Mouse (Mus musculus): ENCODE measurements around the gene Mre11a. TPM values are rescaled to one million over a fixed set of nuclear protein-coding genes. Genes with fewer than 3 reads are reported as not detected.
A peak's percentile ranks its signal among the peaks of the same experiment; 100 is the strongest.

The Mre11a gene
- polyA plus RNA-seq (2015; fragmentation: Nextera tagmentation; extraction: Ambion mirVana): 11.9 and 15.5 TPM in 2 replicates

DNA sequence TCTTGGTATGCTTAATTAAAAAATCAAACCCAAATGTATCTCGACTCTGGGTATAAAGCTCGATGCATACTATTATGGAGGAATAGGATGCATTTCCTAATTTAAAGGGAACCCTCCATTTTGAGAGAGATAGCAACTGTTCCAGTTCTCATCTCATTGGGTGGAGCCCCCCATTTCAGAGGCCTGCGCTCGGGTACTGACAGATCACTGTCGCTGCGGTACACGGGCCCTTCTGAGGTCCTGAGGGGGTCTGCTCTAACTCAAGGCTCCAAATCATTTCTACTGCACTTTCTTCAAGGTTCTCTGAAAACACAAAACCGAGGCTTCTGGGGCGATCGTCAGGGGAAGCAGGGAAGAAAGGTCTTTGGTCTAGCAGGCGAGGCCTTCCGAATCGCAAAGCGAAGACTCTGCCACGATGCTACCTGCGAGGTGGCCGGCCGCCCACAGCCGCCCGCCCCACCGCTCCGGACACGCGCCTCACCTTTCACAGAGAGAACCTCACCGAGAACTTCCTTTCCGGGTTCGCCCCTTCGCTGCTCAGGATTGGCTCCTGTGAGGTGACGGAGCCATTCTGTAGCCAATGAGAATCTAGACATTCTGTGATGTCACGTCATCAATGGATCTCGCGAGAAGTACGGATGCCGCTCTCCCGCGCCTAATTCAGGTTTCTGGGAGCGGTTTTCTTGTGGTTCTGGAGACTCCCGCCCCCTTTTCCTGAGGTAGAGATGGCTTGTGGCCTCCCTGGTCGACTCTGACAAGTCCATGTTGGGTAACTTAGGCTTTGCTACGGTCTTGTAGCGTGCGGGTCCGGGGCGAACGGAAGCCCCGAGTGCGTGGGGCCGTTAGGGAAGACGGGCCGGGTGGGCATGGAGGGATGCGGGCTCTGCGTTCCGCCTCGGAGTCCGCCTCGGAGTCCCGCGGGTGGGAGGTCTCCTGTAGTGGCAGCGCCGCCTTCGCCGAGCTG, at the start of gene Mre11a, which contains the start of gene Ankrd49:
Gene Mre11a, plus strand, starts transcription at position 616 of the 964 bp plus-strand sequence.
Gene Ankrd49, minus strand, starts transcription at position 818 of the 964 bp plus-strand sequence.
- H3K4me2 ChIP-seq: peak within 1 kb of the TSS; percentile 83
- peak within 1 kb of the TSS; percentile 96 for H3K27ac ChIP-seq
- H3K4me1 ChIP-seq (replicated peaks): peaks cover 11% of the 10 kb centered on the region
- H3K9me3 ChIP-seq: no peaks in the 10 kb centered on the region
- ATAC-seq (ENCODE audit: low FRiP score): peak; percentile 100
- peaks cover 43% of the 10 kb centered on the region for H3K36me3 ChIP-seq
- WGBS: under 1% methylated on average over 62 of the region's 62 CpGs
- H3K4me3 ChIP-seq: peak within 1 kb of the TSS; percentile 73
- H3K9ac ChIP-seq: peak within 1 kb of the TSS; percentile 86
- H3K27me3 ChIP-seq: no peaks in the 10 kb centered on the region

DNA sequence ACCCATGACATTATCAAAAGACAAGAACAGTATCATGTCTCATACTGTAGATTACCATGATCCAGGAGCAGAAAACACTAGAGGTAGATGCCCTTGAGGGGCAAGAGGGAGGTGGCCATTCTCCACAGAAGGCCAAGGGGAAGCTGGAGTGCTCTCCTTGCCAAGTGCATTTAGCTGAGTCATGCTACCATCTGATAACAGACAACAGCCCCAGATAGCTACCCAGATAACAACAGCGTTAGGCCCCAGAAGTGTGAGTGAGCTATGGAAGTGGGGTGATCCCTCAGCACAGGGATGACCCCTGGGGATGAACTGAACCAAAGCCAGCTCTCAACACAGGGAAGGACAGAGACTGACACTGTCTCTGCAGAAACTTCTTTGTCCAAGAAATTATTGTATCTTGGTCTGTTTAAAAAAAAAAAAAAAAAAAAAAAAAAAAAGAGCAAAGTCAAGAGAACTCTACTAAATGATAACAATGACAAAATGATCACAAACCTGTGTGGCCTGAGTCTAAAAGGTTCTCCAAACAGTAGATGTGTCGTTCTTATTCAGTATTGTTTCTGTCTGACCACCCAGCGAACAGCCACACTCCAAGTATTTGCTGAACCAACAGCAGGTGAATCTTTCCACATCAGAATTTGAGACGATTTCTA, 44.8 kb upstream of the Mre11a start:
- no peaks in the 10 kb centered on the region for H3K9me3 ChIP-seq
- no peak overlapping the region for H3K4me3 ChIP-seq
- H3K4me1 ChIP-seq (replicated peaks): no peaks in the 10 kb centered on the region
- H3K4me2 ChIP-seq: no peak overlapping the region
- H3K27ac ChIP-seq: no peak overlapping the region
- H3K36me3 ChIP-seq: no peaks in the 10 kb centered on the region
- ATAC-seq (ENCODE audit: low FRiP score): no peak
- no peaks in the 10 kb centered on the region for H3K27me3 ChIP-seq
- no peak overlapping the region for H3K9ac ChIP-seq
- 84% methylated on average over 4 of the region's 4 CpGs for WGBS

DNA sequence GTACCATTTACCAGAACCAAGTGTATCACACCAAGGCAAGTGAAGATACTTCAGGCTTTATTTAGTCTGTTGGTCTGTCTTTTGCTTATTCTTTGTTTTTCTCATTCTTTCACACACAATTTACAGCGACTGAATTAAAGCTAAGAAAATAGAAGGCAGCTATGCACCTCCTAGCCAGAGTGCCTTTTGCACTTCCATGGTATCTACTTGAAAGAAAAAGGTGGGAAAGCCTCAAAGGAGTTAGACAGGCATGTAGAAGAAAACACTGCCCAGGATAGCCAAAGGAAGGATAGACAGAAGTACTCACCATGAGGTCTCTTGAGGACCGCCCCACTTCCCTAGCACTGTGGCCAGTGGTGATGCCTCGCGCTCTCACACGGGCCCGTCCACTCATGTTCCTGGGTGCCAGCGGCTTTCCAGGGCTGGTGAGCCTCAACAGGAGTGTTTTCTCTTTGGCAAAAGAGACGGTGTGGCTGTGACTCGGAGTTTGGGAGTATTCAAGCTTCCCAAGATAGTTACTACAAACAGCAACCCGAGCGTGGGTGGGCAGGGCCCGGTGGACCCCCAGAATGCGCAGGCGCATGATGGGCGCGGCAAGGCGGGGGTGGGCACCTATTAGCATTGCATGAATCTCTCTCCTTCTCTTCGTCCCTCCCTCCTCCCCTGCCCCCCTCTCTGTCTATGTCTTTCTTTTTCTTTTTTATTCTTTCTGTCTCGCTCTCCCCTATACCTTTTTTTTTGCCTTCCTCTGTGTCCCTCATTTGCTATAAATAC, 44.1 kb upstream of the Mre11a start, which contains the start of gene Piwil4:
Gene Piwil4, minus strand, starts transcription at position 583 of the 774 bp plus-strand sequence.
- WGBS: 87% methylated on average over 19 of the region's 19 CpGs
- H3K9ac ChIP-seq: no peak within 1 kb of the TSS
- H3K27me3 ChIP-seq: no peaks in the 10 kb centered on the region
- ATAC-seq (ENCODE audit: low FRiP score): no peak
- no peak within 1 kb of the TSS for H3K4me3 ChIP-seq
- no peaks in the 10 kb centered on the region for H3K9me3 ChIP-seq
- no peak within 1 kb of the TSS for H3K4me2 ChIP-seq
- H3K27ac ChIP-seq: no peak within 1 kb of the TSS
- H3K4me1 ChIP-seq (replicated peaks): no peaks in the 10 kb centered on the region
- no peaks in the 10 kb centered on the region for H3K36me3 ChIP-seq

DNA sequence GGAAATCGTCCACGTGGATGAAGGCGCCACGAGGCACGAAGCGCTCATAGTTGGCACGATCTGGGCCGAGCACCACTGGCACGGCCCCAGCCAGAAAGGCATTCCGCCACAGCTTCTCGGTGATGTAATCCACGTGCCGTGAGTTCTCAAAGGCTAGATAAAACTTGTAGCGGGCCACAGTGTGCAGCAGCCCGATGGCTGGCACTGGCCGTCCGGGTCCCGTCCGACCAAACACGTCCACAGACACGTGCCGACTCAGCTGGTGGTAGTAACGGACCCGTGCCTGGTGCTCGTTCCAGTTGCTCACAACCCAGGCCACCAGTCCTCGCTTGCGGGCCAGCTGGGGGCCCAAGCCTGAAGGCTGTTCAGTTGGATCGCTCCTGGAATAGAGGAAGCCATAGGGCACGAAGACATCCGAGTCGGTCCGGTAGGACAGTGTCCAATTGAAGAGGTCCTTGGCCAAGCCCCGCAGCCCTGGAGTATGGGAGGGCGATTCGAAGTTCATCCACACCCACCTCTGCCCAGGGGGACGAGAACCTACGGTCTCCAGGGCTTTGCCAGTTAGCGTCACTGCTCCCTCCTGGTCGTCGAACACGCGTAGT, 33.5 kb upstream of the Mre11a start:
- no peaks in the 10 kb centered on the region for H3K36me3 ChIP-seq
- 60% methylated on average over 42 of the region's 42 CpGs for WGBS

DNA sequence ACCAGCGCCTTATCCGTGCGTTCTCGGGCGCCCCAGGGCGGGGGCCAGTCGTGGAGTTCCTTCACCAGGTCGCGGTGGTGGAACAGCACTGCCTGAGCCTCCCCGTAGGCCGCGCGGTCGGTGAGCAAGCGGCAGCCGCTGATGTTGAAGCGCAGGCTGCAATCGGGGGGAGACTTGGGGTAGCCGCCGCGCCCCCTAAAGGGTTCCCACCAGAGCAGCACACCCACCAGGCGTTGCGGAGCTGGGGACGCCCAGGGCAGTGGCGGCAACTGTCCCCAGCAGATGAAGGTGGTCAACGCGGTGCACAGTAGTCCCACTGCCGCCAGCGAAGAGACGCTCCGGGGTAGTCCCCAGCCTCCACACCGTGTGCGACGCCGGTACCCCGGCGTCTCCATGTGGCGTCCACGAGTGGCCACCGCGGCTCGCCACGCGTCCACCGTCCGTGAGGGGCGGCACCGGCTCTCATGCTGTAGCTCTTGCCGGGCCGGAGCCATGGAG, 32.9 kb upstream of the Mre11a start:
- WGBS: under 1% methylated on average over 48 of the region's 50 CpGs
- peak; percentile 90 for ATAC-seq (ENCODE audit: low FRiP score)
- Histone ChIP-seq H3K36me3 (no peaks in the 10 kb centered on the region), H3K4me2 (peak overlapping the region; percentile 86), H3K4me3 (peak overlapping the region; percentile 56), H3K27me3 (peaks cover 22% of the 10 kb centered on the region), H3K9me3 (no peaks in the 10 kb centered on the region), H3K9ac (peak overlapping the region; percentile 76), H3K27ac (no peak overlapping the region; the same call in 1 of the 2 replicates), H3K4me1 (replicated peaks) (peaks cover 16% of the 10 kb centered on the region)

More for the DNA sequence above, 33.5 kb upstream of the Mre11a start:
- peak; percentile 33 for ATAC-seq (ENCODE audit: low FRiP score)
- Histone ChIP-seq H3K4me2 (peak overlapping the region; percentile 86), H3K27ac (no peak overlapping the region), H3K4me3 (peak overlapping the region; percentile 56), H3K27me3 (peaks cover 22% of the 10 kb centered on the region), H3K4me1 (replicated peaks) (peaks cover 16% of the 10 kb centered on the region), H3K9ac (peak overlapping the region; percentile 76), H3K9me3 (no peaks in the 10 kb centered on the region)

DNA sequence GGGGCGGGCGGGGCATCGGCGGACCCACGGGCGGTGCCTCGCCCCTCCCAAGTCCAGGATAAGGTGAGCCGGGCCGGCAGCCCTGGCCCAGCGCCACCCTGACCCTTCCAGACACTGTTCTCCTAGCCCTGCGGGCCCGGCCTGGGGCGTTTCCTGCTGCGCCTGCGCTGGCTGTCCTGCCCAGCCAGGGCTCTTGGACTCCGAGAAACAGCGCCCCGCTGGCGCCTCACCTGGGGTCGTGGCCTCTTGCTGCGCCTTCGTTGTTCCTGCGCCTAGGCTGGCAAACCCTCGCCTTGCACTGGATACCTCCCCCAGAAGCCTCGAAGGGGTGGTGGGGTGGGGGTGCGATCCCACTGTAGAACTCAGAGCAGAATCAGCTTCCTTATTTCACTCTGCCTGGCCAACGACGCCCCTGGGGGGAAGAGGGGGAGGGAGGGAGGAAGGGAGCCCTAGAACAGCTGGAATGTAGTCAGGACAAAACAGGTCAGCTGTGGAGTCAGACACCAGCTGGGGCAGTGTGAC, 32.4 kb upstream of the Mre11a start, which contains the start of gene Fut4:
Gene Fut4, minus strand, starts transcription at position 393 of the 522 bp plus-strand sequence.
- H3K4me3 ChIP-seq: peak within 1 kb of the TSS; percentile 56
- peak within 1 kb of the TSS; percentile 86 for H3K4me2 ChIP-seq
- H3K27ac ChIP-seq: no peak within 1 kb of the TSS; the same call in 1 of the 2 replicates
- H3K36me3 ChIP-seq: no peaks in the 10 kb centered on the region
- peak; percentile 89 for ATAC-seq (ENCODE audit: low FRiP score)
- under 1% methylated on average over 23 of the region's 28 CpGs for WGBS
- H3K4me1 ChIP-seq (replicated peaks): peaks cover 16% of the 10 kb centered on the region
- peaks cover 22% of the 10 kb centered on the region for H3K27me3 ChIP-seq
- H3K9ac ChIP-seq: peak within 1 kb of the TSS; percentile 76
- no peaks in the 10 kb centered on the region for H3K9me3 ChIP-seq

DNA sequence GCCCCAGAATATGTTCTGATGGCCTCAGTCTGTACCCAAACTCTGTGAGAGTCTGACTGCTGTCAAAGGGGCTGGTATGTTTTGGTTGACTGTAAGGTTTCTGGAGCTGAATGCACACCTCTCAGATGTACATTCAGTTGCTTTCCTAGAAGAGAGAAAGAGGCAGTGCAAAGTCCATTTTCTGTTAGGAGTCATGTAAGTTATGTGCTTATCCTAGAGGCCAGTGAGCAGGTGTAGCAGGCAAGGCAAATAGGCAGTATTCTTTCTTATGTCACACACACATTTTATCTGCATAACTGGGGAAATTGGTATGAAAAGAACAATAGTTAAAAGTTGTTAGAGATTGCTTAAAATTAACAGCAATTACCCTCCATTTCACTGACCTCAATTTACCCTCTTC, 30.5 kb upstream of the Mre11a start:
- peaks cover 16% of the 10 kb centered on the region for H3K4me1 ChIP-seq (replicated peaks)
- H3K27ac ChIP-seq: no peak overlapping the region
- H3K36me3 ChIP-seq: no peaks in the 10 kb centered on the region
- no peak overlapping the region for H3K9ac ChIP-seq
- H3K4me3 ChIP-seq: no peak overlapping the region
- no peak overlapping the region for H3K4me2 ChIP-seq
- no peaks in the 10 kb centered on the region for H3K9me3 ChIP-seq
- peaks cover 22% of the 10 kb centered on the region for H3K27me3 ChIP-seq
- no peak for ATAC-seq (ENCODE audit: low FRiP score)

DNA sequence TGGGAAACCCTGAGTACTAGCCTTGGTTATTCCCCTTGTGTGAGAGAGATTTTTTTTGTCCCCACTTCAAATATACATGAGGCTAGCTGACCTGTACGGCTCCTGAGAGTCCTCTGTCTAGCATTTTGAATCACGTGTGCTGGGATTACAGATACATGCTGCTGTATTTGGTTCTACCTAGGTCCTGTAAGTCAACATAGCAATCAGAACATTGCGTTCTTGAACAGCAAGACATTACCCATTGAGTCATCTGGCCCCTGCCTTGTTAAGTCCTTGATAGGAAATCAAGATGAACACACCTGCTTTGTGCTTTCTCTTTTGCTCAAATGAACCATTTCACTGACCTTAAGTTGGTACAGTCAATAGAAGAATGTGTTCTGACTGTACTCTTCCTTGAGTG, 30.0 kb upstream of the Mre11a start:
- H3K27me3 ChIP-seq: peaks cover 18% of the 10 kb centered on the region
- no peak overlapping the region for H3K9ac ChIP-seq
- H3K27ac ChIP-seq: no peak overlapping the region
- ATAC-seq (ENCODE audit: low FRiP score): no peak
- 91% methylated on average over 3 of the region's 3 CpGs for WGBS
- H3K4me1 ChIP-seq (replicated peaks): peaks cover 16% of the 10 kb centered on the region
- no peaks in the 10 kb centered on the region for H3K9me3 ChIP-seq
- H3K36me3 ChIP-seq: no peaks in the 10 kb centered on the region
- H3K4me3 ChIP-seq: no peak overlapping the region
- H3K4me2 ChIP-seq: no peak overlapping the region

DNA sequence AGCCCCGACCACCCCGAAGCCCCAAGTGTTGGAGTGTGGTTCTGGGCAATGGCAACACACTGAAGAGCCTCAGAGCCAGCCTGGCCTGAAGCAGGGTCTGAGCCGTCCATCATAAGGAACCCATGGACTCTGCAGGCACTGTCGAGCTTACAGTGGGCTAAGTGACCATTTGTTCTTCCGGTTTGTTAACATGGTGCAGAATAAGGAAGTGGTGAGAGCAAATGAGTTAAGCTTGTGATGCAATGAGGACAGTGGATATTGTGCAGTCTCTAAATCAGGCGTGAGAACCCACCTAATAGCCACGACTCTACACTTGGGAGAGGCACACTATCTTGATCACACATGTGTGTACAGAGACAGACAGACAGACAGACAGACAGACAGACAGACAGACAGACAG, 25.9 kb upstream of the Mre11a start:
- Histone ChIP-seq H3K36me3 (no peaks in the 10 kb centered on the region), H3K9me3 (no peaks in the 10 kb centered on the region), H3K4me3 (no peak overlapping the region), H3K9ac (no peak overlapping the region), H3K4me1 (replicated peaks) (no peaks in the 10 kb centered on the region), H3K4me2 (no peak overlapping the region), H3K27ac (no peak overlapping the region), H3K27me3 (no peaks in the 10 kb centered on the region)
- no peak for ATAC-seq (ENCODE audit: low FRiP score)
- WGBS: 79% methylated on average over 7 of the region's 7 CpGs

DNA sequence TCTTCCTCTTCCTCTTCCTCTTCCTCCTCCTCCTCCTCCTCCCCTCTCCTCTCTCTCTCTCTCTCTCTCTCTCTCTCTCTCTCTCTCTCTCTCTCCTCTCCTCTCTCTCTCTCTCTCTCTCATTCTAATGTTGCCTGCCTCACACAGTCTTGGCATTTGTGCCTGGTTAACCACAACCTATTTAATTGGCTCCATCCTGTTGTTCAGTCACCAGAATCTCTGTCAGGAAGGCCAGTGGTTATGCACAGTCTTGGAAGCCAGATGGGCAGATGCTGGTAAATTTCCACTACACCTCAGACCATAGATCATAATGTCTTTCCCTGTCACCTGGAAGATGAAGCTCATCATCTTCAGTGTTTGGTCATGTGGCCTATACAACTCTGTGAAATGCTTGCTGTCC, 25.2 kb upstream of the Mre11a start:
- H3K9me3 ChIP-seq: no peaks in the 10 kb centered on the region
- no peaks in the 10 kb centered on the region for H3K36me3 ChIP-seq

DNA sequence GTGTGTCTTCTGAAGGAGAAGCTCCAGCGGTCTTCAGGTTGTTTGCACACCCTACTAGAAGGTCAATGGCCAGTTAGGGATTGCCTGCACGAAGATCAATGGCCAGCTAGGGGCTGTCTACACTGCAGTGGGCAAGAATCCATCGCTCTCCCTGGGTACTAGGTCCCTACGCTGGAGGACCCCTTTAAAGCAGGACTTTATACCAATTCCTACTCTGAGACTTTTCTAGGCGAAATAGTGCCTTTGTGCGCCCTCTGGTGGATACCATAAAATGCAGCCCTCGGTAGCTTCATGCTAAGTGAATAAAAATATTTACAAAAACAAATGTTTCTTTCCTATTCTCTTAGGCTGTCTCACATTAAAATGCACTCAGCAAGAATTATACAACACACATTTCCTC, 19.7 kb upstream of the Mre11a start:
- ATAC-seq (ENCODE audit: low FRiP score): no peak
- WGBS: 30% methylated on average over 7 of the region's 7 CpGs
- H3K4me1 ChIP-seq (replicated peaks): peaks cover 10% of the 10 kb centered on the region

More for the DNA sequence above, 25.2 kb upstream of the Mre11a start:
- H3K4me1 ChIP-seq (replicated peaks): no peaks in the 10 kb centered on the region
- no peak overlapping the region for H3K4me3 ChIP-seq
- H3K9ac ChIP-seq: no peak overlapping the region
- ATAC-seq (ENCODE audit: low FRiP score): no peak
- no peak overlapping the region for H3K4me2 ChIP-seq
- no peak overlapping the region for H3K27ac ChIP-seq
- no peaks in the 10 kb centered on the region for H3K27me3 ChIP-seq

More for the DNA sequence above, 19.7 kb upstream of the Mre11a start:
- no peak overlapping the region for H3K4me2 ChIP-seq
- no peak overlapping the region for H3K9ac ChIP-seq
- no peak overlapping the region for H3K27ac ChIP-seq
- H3K27me3 ChIP-seq: 0 out of 2 replicates have a peak, but pooled peaks cover 3% of the 10 kb centered on the region
- H3K36me3 ChIP-seq: no peaks in the 10 kb centered on the region
- H3K4me3 ChIP-seq: no peak overlapping the region
- no peaks in the 10 kb centered on the region for H3K9me3 ChIP-seq
